16 mouse cellular contexts compared by ENCODE assay signal in the genomic region with DNA sequence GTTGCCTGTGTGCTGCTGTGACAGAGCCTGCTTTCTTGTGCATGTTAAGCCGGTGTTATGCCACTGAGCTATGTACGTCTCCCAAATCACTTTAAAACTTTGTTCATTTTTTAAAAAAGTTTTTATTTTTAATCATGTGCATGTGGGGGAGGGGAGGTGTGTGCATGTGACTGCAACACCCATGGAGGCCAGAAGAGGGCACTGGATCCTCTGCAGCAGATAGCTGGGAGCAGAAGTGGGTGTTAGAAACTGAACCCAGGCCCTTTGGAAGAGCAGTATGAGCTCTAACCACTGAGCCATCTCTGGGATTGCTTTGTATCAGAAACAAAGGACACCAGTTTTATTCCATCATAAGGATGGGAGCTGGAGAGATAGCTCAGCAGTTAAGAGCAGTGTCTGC. TPM values are rescaled to one million over a fixed set of nuclear protein-coding genes. Genes with fewer than 3 reads are reported as not detected.
DNase-seq lines count a peak whose midpoint lies in the region; ATAC-seq and TF ChIP-seq lines count a peak whose summit lies in the region.
"Had no signal": no experiment of that assay in that cellular context is flagged by ENCODE, and none has a peak within 500 bp of the region (broad histone marks: within the 10 kb centered on the region; RNA-seq: fewer than 3 reads in every experiment).

No protein-coding gene starts in this region.

- no peak for DNase-seq in gastrocnemius, adult 2 months
- DNase-seq in gastrocnemius, postnatal 14 days: no peak
- DNase-seq in liver, adult 2 months (ENCODE audit: extremely low read depth, low read depth, low spot score): no peak
- no peak for DNase-seq in G1E (ENCODE audit: low spot score)
- no peak for DNase-seq in liver, embryonic 14.5 days (ENCODE audit: low read depth in 3 of 3, low spot score in 3 of 3)
- DNase-seq in spleen, adult 12 weeks (ENCODE audit: low spot score): no peak
- DNase-seq in cerebellum, adult 11 months: no peak
- DNase-seq: adrenal gland, adult 2 months; heart, adult 18-20 months; layer of hippocampus, postnatal 36 days; lung, postnatal 4 days; thymus, postnatal 36 days had no signal

- no peak for ATAC-seq in liver, embryonic 12.5 days
- ATAC-seq in G1E (ENCODE audit: extremely low read depth, insufficient number of reproducible peaks, low FRiP score, poor library complexity, severe bottlenecking): no peak
- no peak for ATAC-seq in liver, embryonic 14.5 days (ENCODE audit: insufficient read depth)
- ATAC-seq: midbrain, embryonic 13.5 days; Patski had no signal

- intact Hi-C loops in gastrocnemius, adult 2 months (cut with DNase I): no loop called here
- intact Hi-C loops in gastrocnemius, postnatal 14 days (cut with DNase I; ENCODE audit: low total_unique reads): no loop called here

- peak; percentile 27; the same call in 1 of the 2 replicates for TF ChIP-seq CTCF in gastrocnemius, adult 2 months (IDR thresholded peaks at IDR 0.05)
- peak; percentile 41 for TF ChIP-seq CTCF in liver, adult 2 months (IDR thresholded peaks at IDR 0.05; ENCODE audit: low read depth, low read length)
- no peak for TF ChIP-seq CTCF in G1E (IDR thresholded peaks at IDR 0.05; ENCODE audit: low read depth, low read length)
- peak; percentile 79 for TF ChIP-seq CTCF in liver, embryonic 14.5 days (IDR thresholded peaks at IDR 0.05; ENCODE audit: low read depth)

- H3K9me3 ChIP-seq in liver, embryonic 12.5 days (replicated peaks): no peaks in the 10 kb centered on the region
- H3K9me3 ChIP-seq in G1E (replicated peaks): no peaks in the 10 kb centered on the region
- no peaks in the 10 kb centered on the region for H3K9me3 ChIP-seq in liver, embryonic 14.5 days (ENCODE audit: control insufficient read depth, low read length)
- H3K9me3 ChIP-seq: limb, embryonic 13.5 days; midbrain, embryonic 13.5 days had no signal

- H3K4me1 ChIP-seq in liver, adult 2 months (ENCODE audit: control insufficient read depth, insufficient read depth, low read length): no peaks in the 10 kb centered on the region
- H3K4me1 ChIP-seq in liver, embryonic 12.5 days: peaks cover 13% of the 10 kb centered on the region
- peaks cover 25% of the 10 kb centered on the region for H3K4me1 ChIP-seq in G1E (ENCODE audit: insufficient read depth, low read depth, low read length)
- peaks cover 7% of the 10 kb centered on the region in 2 experiments for H3K4me1 ChIP-seq in liver, embryonic 14.5 days (replicated peaks; ENCODE audit: control insufficient read depth in 2 of 2, insufficient read depth in 2 of 2, low read length in 1 of 2)
- H3K4me1 ChIP-seq: midbrain, embryonic 13.5 days had no signal

- no peaks in the 10 kb centered on the region for H3K36me3 ChIP-seq in liver, adult 2 months (ENCODE audit: control insufficient read depth, insufficient read depth, low read length)
- H3K36me3 ChIP-seq in liver, embryonic 12.5 days: no peaks in the 10 kb centered on the region
- H3K36me3 ChIP-seq in G1E (replicated peaks): no peaks in the 10 kb centered on the region
- H3K36me3 ChIP-seq in liver, embryonic 14.5 days (replicated peaks; ENCODE audit: control insufficient read depth, insufficient read depth, low read depth): no peaks in the 10 kb centered on the region
- H3K36me3 ChIP-seq: limb, embryonic 13.5 days; midbrain, embryonic 13.5 days had no signal

- no peak overlapping the region for H3K9ac ChIP-seq in liver, adult 2 months (ENCODE audit: low read depth, low read length)
- H3K9ac ChIP-seq in liver, embryonic 12.5 days: no peak overlapping the region
- H3K9ac ChIP-seq in liver, embryonic 14.5 days (replicated peaks): no peak overlapping the region
- H3K9ac ChIP-seq: limb, embryonic 13.5 days; midbrain, embryonic 13.5 days had no signal

- no peak overlapping the region for H3K4me2 ChIP-seq in liver, embryonic 12.5 days
- H3K4me2 ChIP-seq in liver, embryonic 14.5 days (ENCODE audit: low read depth): no peak overlapping the region
- H3K4me2 ChIP-seq: limb, embryonic 13.5 days; midbrain, embryonic 13.5 days had no signal

- no peak for TF ChIP-seq EP300 in liver, embryonic 14.5 days (IDR thresholded peaks at IDR 0.05; ENCODE audit: low read depth)

- H3K27me3 ChIP-seq in liver, adult 2 months (ENCODE audit: control insufficient read depth, insufficient read depth, low read length): no peaks in the 10 kb centered on the region
- H3K27me3 ChIP-seq in liver, embryonic 12.5 days (replicated peaks): peaks cover 53% of the 10 kb centered on the region
- H3K27me3 ChIP-seq in G1E (ENCODE audit: insufficient read depth, low read length): peaks cover 37% of the 10 kb centered on the region
- no peaks in the 10 kb centered on the region; the same call in none of the 2 replicates for H3K27me3 ChIP-seq in liver, embryonic 14.5 days (ENCODE audit: control insufficient read depth, insufficient read depth, low read length)
- H3K27me3 ChIP-seq: limb, embryonic 13.5 days; midbrain, embryonic 13.5 days; Patski had no signal

- no peak overlapping the region for H3K27ac ChIP-seq in gastrocnemius, adult 2 months
- no peak overlapping the region for H3K27ac ChIP-seq in liver, adult 2 months (replicated peaks; ENCODE audit: insufficient read depth, low read depth, low read length)
- no peak overlapping the region for H3K27ac ChIP-seq in liver, embryonic 12.5 days
- no peak overlapping the region for H3K27ac ChIP-seq in liver, embryonic 14.5 days
- H3K27ac ChIP-seq: limb, embryonic 13.5 days; midbrain, embryonic 13.5 days had no signal

- WGBS in liver, adult 2 months: 94% methylated on average over 2 of the region's 2 CpGs
- 81% methylated on average over 2 of the region's 2 CpGs for WGBS in liver, embryonic 12.5 days (ENCODE audit: insufficient replicate concordance)
- 75% methylated on average over 2 of the region's 2 CpGs for WGBS in liver, embryonic 14.5 days (ENCODE audit: insufficient replicate concordance)

- H3K79me2 ChIP-seq in liver, adult 2 months (ENCODE audit: control insufficient read depth, insufficient read depth, low read length): no peaks in the 10 kb centered on the region

- no peak for TF ChIP-seq POLR2A in liver, adult 2 months (IDR thresholded peaks at IDR 0.05; ENCODE audit: extremely low read depth, insufficient read depth, low read length)

- H3K4me3 ChIP-seq in gastrocnemius, adult 2 months: no peak overlapping the region
- H3K4me3 ChIP-seq in liver, adult 2 months (ENCODE audit: insufficient read depth, low read depth, low read length): no peak overlapping the region
- no peak overlapping the region for H3K4me3 ChIP-seq in liver, embryonic 12.5 days
- H3K4me3 ChIP-seq in G1E (ENCODE audit: low read depth, low read length): 0 out of 2 replicates have a peak overlapping the region, but pooled peaks have one; percentile 10
- H3K4me3 ChIP-seq in liver, embryonic 14.5 days (ENCODE audit: insufficient read depth in 1 of 2, low read depth in 2 of 2, low read length in 2 of 2): no peak overlapping the region
- H3K4me3 ChIP-seq: limb, embryonic 13.5 days; midbrain, embryonic 13.5 days had no signal

RNA-seq across cellular contexts. Expression of a gene that starts 14.3 kb away (rescaled TPM):
- 1 to 10 TPM; 2.3 to 3.0 TPM for total RNA-seq in gastrocnemius, adult 2 months (2021)
- total RNA-seq in gastrocnemius, postnatal 14 days (2021): 1 to 10 TPM; 1.2 TPM
- 0.34 and 0.37 TPM in 2 replicates for total RNA-seq in liver, adult 2 months (2014; rRNA removed)
- polyA plus RNA-seq in liver, adult 2 months (2012; rRNA removed): 0.17 and 0.32 TPM in 2 replicates
- 1.0 and 1.2 TPM in 2 replicates for polyA plus RNA-seq in liver, embryonic 12.5 days (2016; fragmentation: Nextera tagmentation; extraction: Ambion mirVana)
- 11.4 and 12.5 TPM in 2 replicates for total RNA-seq in G1E (2014; fragmentation: Nextera tagmentation)
- total RNA-seq in G1E (2017): 1.1 and 2.0 TPM in 2 replicates
- polyA plus RNA-seq in G1E (2012): 0.39 and 0.48 TPM in 2 replicates
- 0.94 and 0.97 TPM in 2 replicates for polyA plus RNA-seq in liver, embryonic 14.5 days (2012; rRNA removed)
- 0.47 and 0.57 TPM in 2 replicates for polyA plus RNA-seq in liver, embryonic 14.5 days (2014; fragmentation: Nextera tagmentation; extraction: Ambion mirVana)

RNA-seq across cellular contexts. Expression of a gene that starts 23.6 kb away (rescaled TPM):
- total RNA-seq in gastrocnemius, adult 2 months (2021): 10 to 100 TPM; 41.9 to 61.9 TPM
- 10 to 100 TPM; 45.7 to 52.5 TPM for total RNA-seq in gastrocnemius, postnatal 14 days (2021)
- total RNA-seq in liver, adult 2 months (2014; rRNA removed): 62.3 and 77.7 TPM in 2 replicates
- polyA plus RNA-seq in liver, adult 2 months (2012; rRNA removed): 20.8 and 22.9 TPM in 2 replicates
- 8.4 and 9.3 TPM in 2 replicates for polyA plus RNA-seq in liver, embryonic 12.5 days (2016; fragmentation: Nextera tagmentation; extraction: Ambion mirVana)
- total RNA-seq in G1E (2014; fragmentation: Nextera tagmentation) (58.7 and 76.3 TPM in 2 replicates), G1E (2017) (47.8 and 53.3 TPM in 2 replicates)
- 4.2 and 5.9 TPM in 2 replicates for polyA plus RNA-seq in G1E (2012)
- 7.5 and 9.3 TPM in 2 replicates for polyA plus RNA-seq in liver, embryonic 14.5 days (2012; rRNA removed)
- 5.2 and 6.5 TPM in 2 replicates for polyA plus RNA-seq in liver, embryonic 14.5 days (2014; fragmentation: Nextera tagmentation; extraction: Ambion mirVana)
